Mouse (Mus musculus): ENCODE data around the gene Decr2. TPM values are rescaled to one million over a fixed set of nuclear protein-coding genes. Genes with fewer than 3 reads are reported as not detected.

The Decr2 gene
- polyA plus RNA-seq, 1 experiment from 2014 or later: 25.0 TPM

DNA sequence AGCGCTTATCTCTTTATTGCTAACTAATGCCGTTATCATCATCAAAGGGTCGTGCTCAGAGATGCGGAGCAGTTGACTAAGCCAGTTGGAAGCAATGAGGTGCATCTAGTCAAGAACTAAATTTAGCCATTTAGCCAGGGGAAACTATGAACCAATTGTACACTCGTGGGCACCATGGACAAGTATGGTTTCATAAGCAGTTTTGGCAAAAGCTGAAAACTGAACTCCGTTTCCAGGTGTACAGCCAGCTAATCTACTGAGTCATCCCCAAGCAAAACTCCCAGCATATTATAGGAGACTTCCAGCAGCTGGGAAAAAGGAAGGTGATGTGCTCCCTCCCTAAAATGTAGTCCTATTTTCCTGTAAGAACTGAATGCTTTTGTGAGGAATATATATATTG lies 20.0 kb downstream of the Decr2 start:
- TF ChIP-seq CTCF (IDR thresholded peaks at IDR 0.05; ENCODE audit: low read depth): no peak
- Histone ChIP-seq H3K9ac (no peak overlapping the region), H3K27me3 (ENCODE audit: insufficient read depth, low read length) (no peaks in the 10 kb centered on the region), H3K9me3 (ENCODE audit: low read depth, low read length) (no peaks in the 10 kb centered on the region), H3K36me3 (ENCODE audit: insufficient read depth) (no peaks in the 10 kb centered on the region), H3K4me1 (ENCODE audit: insufficient read depth) (peaks cover 14% of the 10 kb centered on the region; the same call in 1 of the 2 replicates), H3K27ac (ENCODE audit: low read depth) (no peak overlapping the region), H3K4me2 (peak overlapping the region; percentile 99), H3K4me3 (ENCODE audit: low read depth, low read length) (peak overlapping the region; percentile 81)
- 29% methylated on average over 6 of the region's 6 CpGs for WGBS
- ATAC-seq (ENCODE audit: insufficient read depth) (no peak), DNase-seq (no peak)

DNA sequence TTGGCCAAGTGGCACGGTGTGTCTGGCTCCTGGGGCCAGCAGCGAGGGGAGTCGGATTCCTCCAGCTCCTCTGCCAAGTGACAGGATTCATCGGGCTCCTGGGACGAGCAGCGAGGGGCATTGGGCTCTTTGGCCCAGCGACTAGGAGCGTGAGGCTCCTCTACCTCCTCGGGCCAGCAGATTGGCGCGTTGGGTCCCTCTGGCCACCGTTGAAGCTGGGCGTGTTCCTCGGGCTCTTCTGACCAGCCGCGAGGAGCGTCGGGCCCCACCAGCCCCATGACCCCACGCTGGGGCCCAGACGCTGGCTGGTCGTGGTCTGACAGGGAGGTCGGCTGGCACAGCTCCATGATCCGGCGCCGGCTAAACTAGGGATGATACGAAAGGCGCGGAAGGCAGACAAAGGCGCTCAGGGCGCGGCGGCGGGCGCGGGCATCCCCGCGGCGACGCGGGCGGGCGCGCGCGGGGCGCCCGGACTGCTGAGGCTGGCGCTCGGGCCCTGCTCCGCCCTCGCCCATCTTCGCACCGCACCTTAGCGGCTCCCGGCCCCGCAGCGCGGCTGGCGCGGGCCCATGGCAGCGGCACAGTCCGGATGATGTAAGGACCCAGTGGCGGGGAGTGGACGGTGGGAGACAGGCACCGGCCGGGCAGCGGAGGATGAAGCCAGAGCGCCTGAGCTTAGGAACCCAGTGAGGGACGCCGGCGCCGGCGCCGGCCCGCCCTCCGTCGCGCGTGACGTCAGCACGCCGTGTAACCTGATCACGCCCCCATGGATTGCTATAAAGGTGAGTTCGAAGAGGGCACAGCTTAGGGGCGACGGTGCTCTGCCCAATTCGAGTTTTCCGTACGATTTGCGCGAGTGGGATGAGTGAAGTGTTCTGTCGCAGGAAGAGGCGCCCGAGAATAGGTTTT lies 21.1 kb downstream of the Decr2 start, which contains the start of gene Rab11fip3:
Gene Rab11fip3, minus strand, starts transcription at position 725 of the 909 bp plus-strand sequence.
- Histone ChIP-seq H3K4me3 (ENCODE audit: low read depth, low read length) (peak within 1 kb of the TSS; percentile 81), H3K36me3 (ENCODE audit: insufficient read depth) (peaks cover 9% of the 10 kb centered on the region; the same call in 1 of the 2 replicates), H3K4me1 (ENCODE audit: insufficient read depth) (peaks cover 14% of the 10 kb centered on the region; the same call in 1 of the 2 replicates), H3K27me3 (ENCODE audit: insufficient read depth, low read length) (no peaks in the 10 kb centered on the region), H3K4me2 (peak within 1 kb of the TSS; percentile 99), H3K27ac (ENCODE audit: low read depth) (0 out of 2 replicates have a peak within 1 kb of the TSS, but pooled peaks have one; percentile 46), H3K9me3 (ENCODE audit: low read depth, low read length) (no peaks in the 10 kb centered on the region), H3K9ac (peak within 1 kb of the TSS; percentile 79)
- ATAC-seq (ENCODE audit: insufficient read depth) (peak; percentile 93), DNase-seq (peak; percentile 95)
- under 1% methylated on average over 92 of the region's 94 CpGs for WGBS
- TF ChIP-seq CTCF (IDR thresholded peaks at IDR 0.05; ENCODE audit: low read depth): no peak

DNA sequence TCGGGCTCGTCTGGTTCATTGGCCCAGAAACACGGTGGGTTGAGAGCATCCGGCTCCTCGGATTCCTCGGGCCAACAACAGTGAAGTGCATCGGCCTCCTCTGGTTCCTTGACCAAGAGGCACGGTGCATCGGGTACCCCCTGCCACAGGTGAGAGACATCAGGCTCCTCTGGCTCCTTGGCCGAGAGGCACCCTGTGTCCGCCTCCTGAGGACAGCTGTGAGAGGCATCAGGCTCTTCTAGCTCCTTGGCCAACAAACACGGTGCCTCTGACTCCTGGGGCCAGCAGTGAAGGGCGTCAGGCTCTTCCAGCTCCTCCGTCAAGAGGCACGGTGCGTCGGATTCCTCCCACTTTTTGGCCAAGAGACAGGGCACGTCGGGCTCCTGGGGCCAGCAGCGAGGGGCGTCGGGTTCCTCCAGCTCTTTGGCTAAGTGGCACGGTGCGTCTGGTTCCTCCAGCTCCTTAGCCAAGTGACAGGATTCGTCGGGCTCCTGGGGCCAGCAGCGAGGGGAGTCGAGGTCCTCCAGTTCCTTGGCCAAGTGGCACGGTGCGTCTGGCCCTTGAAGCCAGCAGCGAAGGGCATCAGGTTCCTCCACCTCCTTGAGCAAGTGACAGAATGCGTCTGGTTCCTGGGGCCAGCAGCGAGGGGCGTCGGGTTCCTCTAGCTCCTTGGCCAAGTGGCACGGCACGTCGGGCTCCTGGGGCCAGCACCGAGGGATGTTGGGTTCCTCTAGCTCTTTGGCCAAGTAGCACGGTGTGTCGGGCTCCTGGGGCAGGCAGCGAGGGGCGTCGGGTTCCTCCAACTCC lies 21.9 kb downstream of the Decr2 start:
- Histone ChIP-seq H3K27me3 (ENCODE audit: insufficient read depth, low read length) (no peaks in the 10 kb centered on the region), H3K27ac (ENCODE audit: low read depth) (no peak overlapping the region), H3K4me3 (ENCODE audit: low read depth, low read length) (peak overlapping the region; percentile 81), H3K36me3 (ENCODE audit: insufficient read depth) (peaks cover 9% of the 10 kb centered on the region; the same call in 1 of the 2 replicates), H3K4me1 (ENCODE audit: insufficient read depth) (peaks cover 14% of the 10 kb centered on the region; the same call in 1 of the 2 replicates), H3K4me2 (peak overlapping the region; percentile 99), H3K9ac (peak overlapping the region; percentile 79), H3K9me3 (ENCODE audit: low read depth, low read length) (no peaks in the 10 kb centered on the region)
- TF ChIP-seq CTCF (IDR thresholded peaks at IDR 0.05; ENCODE audit: low read depth): no peak
- DNase-seq: peak; percentile 27
- 1% methylated on average over 44 of the region's 44 CpGs for whole genome bisulfite sequencing
- peak; percentile 23; the same call in 1 of the 2 replicates for ATAC-seq (ENCODE audit: insufficient read depth)

GRCm38 (mm10) chr17:26066488-26067020 lies 23.6 kb downstream of the Decr2 start:
- 84% methylated on average over 7 of the region's 7 CpGs for WGBS
- H3K4me2 ChIP-seq: peak overlapping the region; percentile 99
- no peak overlapping the region for H3K9ac ChIP-seq
- no peak for TF ChIP-seq CTCF (IDR thresholded peaks at IDR 0.05; ENCODE audit: low read depth)
- H3K27me3 ChIP-seq (ENCODE audit: insufficient read depth, low read length): no peaks in the 10 kb centered on the region
- H3K9me3 ChIP-seq (ENCODE audit: low read depth, low read length): no peaks in the 10 kb centered on the region
- peak overlapping the region; percentile 81 for H3K4me3 ChIP-seq (ENCODE audit: low read depth, low read length)
- ATAC-seq (ENCODE audit: insufficient read depth): no peak
- H3K27ac ChIP-seq (ENCODE audit: low read depth): no peak overlapping the region
- DNase-seq: no peak
- peaks cover 14% of the 10 kb centered on the region; the same call in 1 of the 2 replicates for H3K4me1 ChIP-seq (ENCODE audit: insufficient read depth)
- peaks cover 17% of the 10 kb centered on the region; the same call in 1 of the 2 replicates for H3K36me3 ChIP-seq (ENCODE audit: insufficient read depth)

DNA sequence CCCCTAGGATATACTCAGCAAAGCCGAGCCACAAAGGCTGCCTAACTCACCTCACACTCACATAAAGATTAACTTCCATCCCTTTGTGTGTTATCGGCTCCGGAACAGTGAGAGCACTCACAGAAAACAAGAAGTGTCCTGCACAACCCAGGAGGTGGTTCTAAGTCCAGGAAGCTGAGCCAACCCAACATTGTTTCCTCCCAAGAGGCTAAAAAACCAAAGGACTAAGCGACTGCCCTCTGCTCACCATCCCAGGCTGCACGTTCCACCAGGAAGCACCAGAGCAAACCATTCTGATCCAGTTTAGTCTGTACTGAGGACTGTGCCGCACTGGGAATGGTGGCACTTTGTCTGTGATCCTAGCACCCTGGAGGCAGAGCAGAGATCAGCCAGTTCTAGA lies 25.2 kb downstream of the Decr2 start:
- no peaks in the 10 kb centered on the region for H3K27me3 ChIP-seq (ENCODE audit: insufficient read depth, low read length)
- ATAC-seq (ENCODE audit: insufficient read depth): no peak
- WGBS: 65% methylated on average over 6 of the region's 6 CpGs
- H3K36me3 ChIP-seq (ENCODE audit: insufficient read depth): peaks cover 17% of the 10 kb centered on the region; the same call in 1 of the 2 replicates
- DNase-seq: no peak
- no peak overlapping the region for H3K4me2 ChIP-seq
- no peak overlapping the region for H3K4me3 ChIP-seq (ENCODE audit: low read depth, low read length)
- peaks cover 14% of the 10 kb centered on the region; the same call in 1 of the 2 replicates for H3K4me1 ChIP-seq (ENCODE audit: insufficient read depth)
- no peak overlapping the region for H3K9ac ChIP-seq
- no peak overlapping the region for H3K27ac ChIP-seq (ENCODE audit: low read depth)
- H3K9me3 ChIP-seq (ENCODE audit: low read depth, low read length): no peaks in the 10 kb centered on the region
- no peak for TF ChIP-seq CTCF (IDR thresholded peaks at IDR 0.05; ENCODE audit: low read depth)

DNA sequence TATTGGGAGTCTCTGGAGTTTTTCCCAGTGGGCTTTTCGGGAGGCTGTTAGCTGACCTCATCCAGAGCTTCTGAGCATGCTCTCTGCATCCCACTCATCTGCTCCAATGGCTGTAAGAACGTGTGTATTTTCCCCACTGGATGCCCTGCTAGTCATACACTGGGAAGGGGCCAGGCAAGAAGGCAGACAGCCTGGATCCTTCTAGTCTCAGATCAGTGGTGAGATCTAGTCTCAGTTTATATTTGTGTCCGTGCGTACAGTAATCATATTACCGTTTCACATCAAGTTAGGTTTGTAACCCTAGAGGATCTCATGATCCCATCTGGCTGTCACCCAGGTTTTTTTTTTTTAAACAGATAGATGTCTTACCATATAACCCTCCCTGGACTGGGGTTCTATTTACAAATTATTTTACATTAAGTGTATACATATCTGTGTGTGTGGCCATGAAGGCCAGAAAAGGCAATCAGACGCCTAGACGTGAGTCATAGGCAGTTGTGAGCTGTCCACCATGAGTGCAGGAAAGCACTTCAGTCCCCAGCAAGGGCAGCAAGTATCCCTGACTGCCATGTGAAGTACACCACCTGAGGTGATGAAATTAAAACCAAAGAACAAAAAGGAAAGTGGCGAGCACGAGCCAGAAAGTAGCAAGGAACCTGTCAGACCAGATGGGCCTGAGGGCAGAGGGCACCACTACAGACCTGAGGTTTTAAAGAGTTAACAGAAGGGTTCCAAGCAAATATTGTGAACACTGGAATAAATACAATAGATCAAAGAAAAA lies 32.2 kb downstream of the Decr2 start:
- no peak overlapping the region for H3K9ac ChIP-seq

More for the DNA sequence above, 32.2 kb downstream of the Decr2 start:
- H3K4me3 ChIP-seq (ENCODE audit: low read depth, low read length): no peak overlapping the region
- H3K36me3 ChIP-seq (ENCODE audit: insufficient read depth): peaks cover 36% of the 10 kb centered on the region
- 52% methylated on average over 9 of the region's 9 CpGs for WGBS
- no peaks in the 10 kb centered on the region for H3K27me3 ChIP-seq (ENCODE audit: insufficient read depth, low read length)
- H3K9me3 ChIP-seq (ENCODE audit: low read depth, low read length): no peaks in the 10 kb centered on the region
- no peaks in the 10 kb centered on the region for H3K4me1 ChIP-seq (ENCODE audit: insufficient read depth)
- no peak overlapping the region for H3K4me2 ChIP-seq
- no peak overlapping the region for H3K27ac ChIP-seq (ENCODE audit: low read depth)
- ATAC-seq (ENCODE audit: insufficient read depth) (no peak), DNase-seq (no peak)
- no peak for TF ChIP-seq CTCF (IDR thresholded peaks at IDR 0.05; ENCODE audit: low read depth)

Measured in lung, embryonic 14.5 days (tissue).